Mouse (Mus musculus) embryonic facial prominence, embryonic 15.5 days (tissue): ENCODE data around the gene Slc34a3. TPM values are rescaled to one million over a fixed set of nuclear protein-coding genes. Genes with fewer than 3 reads are reported as not detected.

Experiments
- ATAC-seq: fragments of 200-750 bp; cut with Nextera tagmentation; 2 replicates; pipeline ENCODE4 v1.8.0; 2017; ENCODE audit warnings: low read depth, moderate TSS enrichment; ENCODE audit not compliant: insufficient number of reproducible peaks, low FRiP score, low TSS enrichment
- H3K27ac ChIP-seq: fragments of 300-500 bp; sonication (generic); replicated peaks from 2 replicates; pipeline ENCODE4 v1.5.1; 2015; ENCODE audit warnings: mild to moderate bottlenecking, inconsistent platforms
- H3K27me3 ChIP-seq: fragments of 300-500 bp; sonication (generic); 2 replicates; pipeline ENCODE4 v1.6.1; 2015; ENCODE audit warnings: inconsistent platforms
- H3K36me3 ChIP-seq: fragments of 300-500 bp; sonication (generic); 2 replicates; pipeline ENCODE4 v1.6.1; 2015; ENCODE audit warnings: mild to moderate bottlenecking, inconsistent platforms
- H3K4me1 ChIP-seq: fragments of 300-500 bp; sonication (generic); 2 replicates; pipeline ENCODE4 v1.6.1; 2015; ENCODE audit warnings: inconsistent platforms
- H3K4me2 ChIP-seq: fragments of 300-500 bp; sonication (generic); replicated peaks from 2 replicates; pipeline ENCODE4 v1.6.1; 2015; ENCODE audit warnings: mild to moderate bottlenecking, inconsistent platforms
- H3K4me3 ChIP-seq: fragments of 300-500 bp; sonication (generic); replicated peaks from 2 replicates; pipeline ENCODE4 v1.5.1; 2015; ENCODE audit warnings: mild to moderate bottlenecking, inconsistent platforms
- H3K9ac ChIP-seq: fragments of 300-500 bp; sonication (generic); 2 replicates; pipeline ENCODE4 v1.6.1; 2015; ENCODE audit warnings: inconsistent platforms
- H3K9me3 ChIP-seq: fragments of 300-500 bp; sonication (generic); replicated peaks from 2 replicates; pipeline ENCODE4 v1.6.1; 2016; ENCODE audit warnings: inconsistent platforms
- WGBS: fragments of 180-500 bp; shearing (Covaris S2); methylation state at CpG from one replicate; pipeline ENCODE4 v1.1.7; 2015; 5-methylcytosine and 5-hydroxymethylcytosine counted together
- polyA plus RNA-seq: library from polyadenylated mRNA; unstranded; fragments of >200 nt; fragmentation: Nextera tagmentation; extraction: Ambion mirVana; gene quantifications from 2 replicates; pipeline ENCODE4 v1.2.1, GENCODE M21; 2015

The Slc34a3 gene
- polyA plus RNA-seq, 1 experiment from 2014 or later, result not detected

DNA sequence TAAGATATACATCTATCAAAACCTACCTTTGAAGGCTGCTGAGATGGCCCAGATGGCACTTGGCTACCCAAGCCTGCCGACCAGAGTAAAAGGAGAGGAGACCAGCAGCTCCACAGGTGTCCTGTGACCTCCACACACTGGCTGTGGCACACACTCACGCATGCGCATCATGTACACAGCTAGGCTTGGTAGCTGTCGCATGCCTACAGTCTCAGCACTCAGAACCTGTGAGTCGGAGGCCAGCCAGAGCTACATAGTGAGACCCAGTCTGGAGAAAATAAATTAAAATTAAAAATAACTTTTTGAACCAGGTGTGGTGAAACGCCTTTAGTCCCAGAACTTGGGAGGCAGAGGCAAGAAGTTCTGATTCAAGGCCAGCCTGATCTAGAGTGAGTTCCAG, 46.3 kb downstream of the Slc34a3 start:
- WGBS, result 81% methylated on average over 6 of the region's 6 CpGs
- no peak overlapping the region for H3K4me3 ChIP-seq
- no peak for ATAC-seq
- H3K4me1 ChIP-seq, result peaks cover 14% of the 10 kb centered on the region
- H3K4me2 ChIP-seq, result no peak overlapping the region
- no peak overlapping the region for H3K9ac ChIP-seq
- no peak overlapping the region for H3K27ac ChIP-seq
- peaks cover 24% of the 10 kb centered on the region for H3K27me3 ChIP-seq
- H3K36me3 ChIP-seq, result no peaks in the 10 kb centered on the region
- H3K9me3 ChIP-seq, result no peaks in the 10 kb centered on the region

DNA sequence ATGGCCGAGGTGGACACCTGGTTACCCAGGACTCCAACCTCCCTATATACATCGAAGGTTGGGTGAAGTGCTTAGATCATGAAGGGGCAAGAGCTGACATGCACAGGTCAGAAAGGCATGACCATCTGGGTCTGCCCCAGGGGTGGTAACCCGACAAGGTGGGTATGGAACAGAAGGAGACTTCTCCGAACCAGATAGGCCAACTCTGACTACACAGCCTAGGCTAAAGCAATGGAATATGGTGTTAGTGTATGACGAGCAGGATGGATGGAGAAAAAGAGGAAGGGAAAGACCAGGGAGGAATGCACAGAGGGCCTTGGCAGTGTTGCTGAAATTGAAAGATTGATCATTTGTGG, 47.6 kb downstream of the Slc34a3 start:
- 25% methylated on average over 5 of the region's 5 CpGs for WGBS
- Histone ChIP-seq H3K9me3 (no peaks in the 10 kb centered on the region), H3K9ac (no peak overlapping the region), H3K27ac (no peak overlapping the region), H3K4me3 (peak overlapping the region; percentile 53), H3K27me3 (peaks cover 34% of the 10 kb centered on the region), H3K4me1 (peaks cover 17% of the 10 kb centered on the region), H3K4me2 (peak overlapping the region; percentile 95), H3K36me3 (no peaks in the 10 kb centered on the region)
- no peak; the same call in 1 of the 2 replicates for ATAC-seq

DNA sequence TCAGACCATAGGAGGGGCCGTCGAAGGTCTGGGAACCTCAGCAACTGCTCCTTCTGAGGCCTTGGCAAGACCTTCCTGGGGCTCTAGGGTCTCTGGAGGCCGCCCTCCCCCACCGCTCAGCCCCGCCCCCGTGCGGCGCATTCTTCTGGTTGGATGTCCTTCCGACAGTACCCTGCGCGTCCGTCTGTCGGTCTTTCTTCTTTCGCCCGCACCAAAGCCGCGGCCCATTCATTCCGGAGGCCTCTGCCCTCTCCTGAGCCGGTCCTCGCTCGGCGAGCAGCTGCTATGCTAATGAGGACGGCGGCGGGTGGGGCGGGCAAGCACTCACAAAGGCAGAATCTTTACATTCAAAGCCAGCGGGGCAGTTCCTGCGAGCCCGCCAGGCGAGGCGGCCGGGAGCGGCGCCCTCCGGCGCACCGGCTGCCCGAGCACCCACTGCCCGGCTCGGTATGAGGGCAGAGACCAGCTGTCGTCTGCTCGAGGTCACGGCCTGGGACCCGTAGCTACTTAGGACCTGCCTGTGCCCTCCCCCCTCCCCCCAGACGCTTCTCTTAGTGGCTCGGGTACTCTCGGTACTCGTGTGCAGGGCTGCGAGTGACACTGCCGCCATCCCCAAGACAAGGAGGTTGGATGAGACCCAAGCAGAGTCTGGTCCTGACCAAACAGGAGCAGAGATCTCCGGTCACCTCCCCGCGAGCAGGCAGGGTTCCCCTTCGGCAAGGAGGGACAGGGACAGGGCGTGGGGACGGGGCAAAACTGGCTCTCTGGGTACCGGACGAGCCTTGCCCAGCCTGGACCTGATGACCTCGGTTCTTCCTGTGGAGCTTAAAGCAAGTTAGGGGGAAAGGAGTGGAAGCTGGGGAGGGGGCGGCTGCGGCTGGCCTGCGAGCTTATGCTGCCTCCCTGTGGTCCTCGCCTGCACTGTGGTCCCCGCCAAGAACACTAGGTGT, 48.3 kb downstream of the Slc34a3 start:
- H3K4me1 ChIP-seq, result peaks cover 24% of the 10 kb centered on the region
- H3K9ac ChIP-seq, result peak overlapping the region; percentile 50
- 1% methylated on average over 63 of the region's 64 CpGs for WGBS
- peak overlapping the region; percentile 53 for H3K4me3 ChIP-seq
- H3K4me2 ChIP-seq, result peak overlapping the region; percentile 95
- no peaks in the 10 kb centered on the region for H3K36me3 ChIP-seq
- peaks cover 41% of the 10 kb centered on the region for H3K27me3 ChIP-seq
- ATAC-seq, result peak; percentile 61
- H3K9me3 ChIP-seq, result no peaks in the 10 kb centered on the region
- H3K27ac ChIP-seq, result peak overlapping the region; percentile 66

DNA sequence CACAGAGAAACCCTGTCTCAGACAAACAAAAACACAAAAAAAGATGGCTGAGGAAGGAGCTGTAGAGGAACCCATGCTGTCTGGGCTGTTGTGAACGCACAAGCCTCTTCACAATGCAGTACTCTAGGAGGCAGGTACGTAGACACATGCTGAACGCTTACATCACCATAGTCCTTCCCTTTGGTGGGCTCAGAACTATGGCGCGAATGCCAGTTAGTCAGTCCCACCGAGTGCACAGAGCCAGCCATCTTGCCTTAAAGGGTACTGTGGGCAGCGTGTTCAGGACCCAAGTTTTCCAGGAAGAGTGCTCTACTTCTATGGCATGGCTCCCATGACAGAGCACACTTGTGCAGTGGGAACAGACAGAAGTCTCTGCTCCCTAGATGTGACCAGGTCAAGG, 49.7 kb downstream of the Slc34a3 start:
- no peak for ATAC-seq
- Histone ChIP-seq H3K9ac (no peak overlapping the region), H3K27ac (no peak overlapping the region), H3K36me3 (no peaks in the 10 kb centered on the region), H3K4me3 (no peak overlapping the region), H3K27me3 (peaks cover 55% of the 10 kb centered on the region), H3K4me2 (no peak overlapping the region), H3K4me1 (peaks cover 38% of the 10 kb centered on the region), H3K9me3 (no peaks in the 10 kb centered on the region)
- WGBS, result 91% methylated on average over 7 of the region's 7 CpGs

DNA sequence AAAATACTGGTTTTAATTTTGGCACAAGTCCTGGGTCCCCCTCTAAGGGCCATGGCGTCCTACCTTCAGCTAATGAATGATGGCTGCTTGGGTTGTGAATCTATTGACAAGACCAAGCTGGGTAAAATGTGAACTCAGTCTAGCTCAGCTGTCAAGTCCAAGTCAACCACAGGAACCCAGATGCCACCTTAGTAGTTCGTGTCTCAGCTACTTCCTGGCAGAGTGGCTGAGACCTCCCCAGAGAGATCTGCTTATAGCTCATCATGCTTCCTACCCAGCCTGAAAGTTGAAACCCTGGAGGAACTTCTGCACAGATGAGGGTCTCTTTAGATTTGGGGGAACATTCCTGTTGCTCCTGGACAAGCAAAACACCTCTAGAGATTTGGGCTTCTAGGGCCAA, 50.8 kb downstream of the Slc34a3 start:
- Histone ChIP-seq H3K27ac (no peak overlapping the region), H3K4me2 (peak overlapping the region; percentile 42), H3K36me3 (no peaks in the 10 kb centered on the region), H3K27me3 (peaks cover 67% of the 10 kb centered on the region), H3K9ac (no peak overlapping the region), H3K9me3 (no peaks in the 10 kb centered on the region), H3K4me3 (peak overlapping the region; percentile 56; the same call in 1 of the 2 replicates), H3K4me1 (peaks cover 45% of the 10 kb centered on the region)
- ATAC-seq, result no peak
- 66% methylated on average over 2 of the region's 2 CpGs for WGBS

DNA sequence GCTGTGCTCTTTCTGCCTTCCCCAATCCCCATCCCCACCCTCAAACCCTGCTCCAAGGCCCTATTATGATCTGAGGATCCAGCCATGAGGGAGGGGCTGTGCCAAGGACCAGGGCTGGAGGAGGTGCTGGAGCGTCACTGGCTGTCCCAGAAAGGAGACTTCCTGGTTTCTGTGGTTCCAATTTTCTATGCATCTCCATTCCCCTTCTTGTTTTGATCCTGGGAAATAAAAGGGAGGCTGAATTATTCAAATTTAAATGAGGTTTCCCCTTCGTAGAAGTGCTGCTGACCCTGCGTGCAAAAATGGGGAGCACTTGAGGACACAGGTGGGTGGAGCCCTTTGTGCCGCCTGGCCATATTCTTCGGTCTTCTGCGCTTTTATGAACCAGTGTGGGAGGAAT, 51.5 kb downstream of the Slc34a3 start:
- Histone ChIP-seq H3K27ac (no peak overlapping the region), H3K9me3 (no peaks in the 10 kb centered on the region), H3K9ac (no peak overlapping the region), H3K36me3 (no peaks in the 10 kb centered on the region), H3K4me3 (peak overlapping the region; percentile 56), H3K4me1 (peaks cover 52% of the 10 kb centered on the region), H3K27me3 (peaks cover 73% of the 10 kb centered on the region), H3K4me2 (peak overlapping the region; percentile 42)
- 15% methylated on average over 6 of the region's 6 CpGs for WGBS
- no peak for ATAC-seq

DNA sequence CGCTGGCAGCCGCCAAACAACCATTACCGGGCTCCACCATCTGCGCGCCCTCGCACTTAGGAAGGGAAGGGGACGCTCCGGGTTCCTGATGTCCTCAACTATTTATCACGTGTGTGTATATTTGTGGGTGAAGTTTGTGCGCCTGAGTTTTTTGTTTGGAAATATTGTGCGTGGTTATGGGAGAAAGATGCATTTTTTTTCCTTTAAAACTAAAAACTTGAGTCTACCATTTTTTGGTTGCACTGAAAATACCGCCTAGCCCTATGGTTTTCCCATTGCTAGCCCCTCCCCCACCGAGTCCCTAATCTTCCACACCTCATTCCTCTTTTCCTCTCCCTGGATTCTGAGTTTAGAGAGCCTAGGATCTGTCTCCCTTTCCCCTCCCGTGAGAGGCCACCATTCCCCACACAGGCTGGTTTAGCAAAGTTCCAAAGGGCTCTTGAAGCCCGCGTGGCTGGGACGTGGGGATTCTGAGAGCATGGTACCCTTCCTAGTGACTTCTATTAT, 52.2 kb downstream of the Slc34a3 start:
- H3K36me3 ChIP-seq, result no peaks in the 10 kb centered on the region
- WGBS, result 2% methylated on average over 17 of the region's 17 CpGs
- no peak for ATAC-seq
- H3K9me3 ChIP-seq, result no peaks in the 10 kb centered on the region
- peaks cover 81% of the 10 kb centered on the region for H3K27me3 ChIP-seq
- peak overlapping the region; percentile 56 for H3K4me3 ChIP-seq
- H3K4me1 ChIP-seq, result peaks cover 59% of the 10 kb centered on the region
- peak overlapping the region; percentile 88 for H3K27ac ChIP-seq
- H3K9ac ChIP-seq, result 0 out of 2 replicates have a peak overlapping the region, but pooled peaks have one; percentile 49
- H3K4me2 ChIP-seq, result peak overlapping the region; percentile 84

DNA sequence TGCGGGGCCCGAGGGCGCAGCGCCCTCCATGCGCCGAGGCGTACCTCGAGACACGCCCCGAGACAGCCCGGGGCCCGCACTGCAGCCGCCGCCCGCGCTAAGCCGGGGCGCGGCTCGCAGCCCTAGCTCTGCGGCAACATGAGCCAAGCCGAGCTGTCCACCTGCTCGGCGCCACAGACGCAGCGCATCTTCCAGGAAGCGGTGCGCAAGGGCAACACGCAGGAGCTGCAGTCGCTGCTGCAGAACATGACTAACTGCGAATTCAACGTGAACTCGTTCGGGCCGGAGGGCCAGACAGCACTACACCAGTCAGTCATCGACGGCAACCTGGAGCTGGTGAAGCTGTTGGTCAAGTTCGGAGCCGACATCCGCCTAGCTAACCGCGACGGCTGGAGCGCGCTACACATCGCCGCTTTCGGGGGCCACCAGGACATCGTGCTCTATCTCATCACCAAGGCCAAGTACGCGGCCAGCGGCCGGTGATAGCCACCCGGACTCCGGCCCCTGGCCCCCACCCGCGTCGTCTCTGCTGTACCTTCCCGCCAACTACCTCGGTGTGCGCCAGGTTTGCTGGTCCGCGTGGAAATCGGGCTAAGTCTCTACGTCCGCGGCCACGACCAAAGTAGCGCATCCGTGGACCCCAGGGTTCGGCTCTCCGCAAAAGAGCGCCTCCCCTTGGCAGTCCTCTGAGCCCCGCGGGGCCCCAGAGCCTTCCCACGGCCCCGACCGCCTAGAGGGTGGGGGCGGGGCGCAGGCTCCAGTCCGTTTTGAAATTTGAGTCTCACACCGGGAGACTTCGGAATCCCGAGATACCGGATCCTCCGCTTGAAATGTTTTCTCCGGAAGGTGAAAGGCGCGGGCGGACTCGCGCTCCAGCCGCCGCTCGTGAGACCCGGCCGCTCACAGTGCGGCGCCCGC, 52.9 kb downstream of the Slc34a3 start:
- H3K4me2 ChIP-seq, result peak overlapping the region; percentile 84
- whole genome bisulfite sequencing, result under 1% methylated on average over 100 of the region's 100 CpGs
- H3K27me3 ChIP-seq, result peaks cover 85% of the 10 kb centered on the region
- ATAC-seq, result peak; percentile 27
- H3K9me3 ChIP-seq, result no peaks in the 10 kb centered on the region
- H3K27ac ChIP-seq, result peak overlapping the region; percentile 88
- H3K9ac ChIP-seq, result peak overlapping the region; percentile 49
- peak overlapping the region; percentile 56 for H3K4me3 ChIP-seq
- no peaks in the 10 kb centered on the region for H3K36me3 ChIP-seq
- H3K4me1 ChIP-seq, result peaks cover 64% of the 10 kb centered on the region

DNA sequence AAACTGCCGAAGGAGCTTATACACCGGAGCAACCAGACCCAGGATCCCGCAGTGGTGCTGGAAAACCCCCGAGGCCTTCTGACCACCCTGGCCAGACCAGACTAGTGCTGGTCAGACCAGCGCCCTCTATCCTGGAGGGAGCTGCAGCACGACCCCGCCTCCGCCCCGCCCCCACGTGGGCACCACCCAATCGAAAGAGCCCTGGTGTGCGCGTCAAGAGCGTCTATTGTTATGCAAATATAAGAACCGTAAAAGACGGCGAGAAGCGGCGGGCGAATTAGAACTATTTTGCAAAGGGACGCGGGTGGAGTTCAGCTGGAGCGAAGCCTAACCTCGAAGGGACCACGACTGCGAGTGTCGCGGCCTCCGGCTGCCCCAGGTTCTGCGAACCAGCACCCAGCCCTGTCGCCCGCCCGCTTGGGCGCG, 53.7 kb downstream of the Slc34a3 start, which contains the start of gene Nrarp:
Gene Nrarp, plus strand, starts transcription at position 281 of the 426 bp plus-strand sequence.
- no peaks in the 10 kb centered on the region for H3K9me3 ChIP-seq
- H3K27ac ChIP-seq, result peak within 1 kb of the TSS; percentile 88
- peaks cover 90% of the 10 kb centered on the region for H3K27me3 ChIP-seq
- peak within 1 kb of the TSS; percentile 49 for H3K9ac ChIP-seq
- WGBS, result under 1% methylated on average over 35 of the region's 35 CpGs
- peak within 1 kb of the TSS; percentile 84 for H3K4me2 ChIP-seq
- H3K4me3 ChIP-seq, result peak within 1 kb of the TSS; percentile 56
- H3K36me3 ChIP-seq, result no peaks in the 10 kb centered on the region
- H3K4me1 ChIP-seq, result peaks cover 64% of the 10 kb centered on the region
- ATAC-seq, result peak; percentile 81

DNA sequence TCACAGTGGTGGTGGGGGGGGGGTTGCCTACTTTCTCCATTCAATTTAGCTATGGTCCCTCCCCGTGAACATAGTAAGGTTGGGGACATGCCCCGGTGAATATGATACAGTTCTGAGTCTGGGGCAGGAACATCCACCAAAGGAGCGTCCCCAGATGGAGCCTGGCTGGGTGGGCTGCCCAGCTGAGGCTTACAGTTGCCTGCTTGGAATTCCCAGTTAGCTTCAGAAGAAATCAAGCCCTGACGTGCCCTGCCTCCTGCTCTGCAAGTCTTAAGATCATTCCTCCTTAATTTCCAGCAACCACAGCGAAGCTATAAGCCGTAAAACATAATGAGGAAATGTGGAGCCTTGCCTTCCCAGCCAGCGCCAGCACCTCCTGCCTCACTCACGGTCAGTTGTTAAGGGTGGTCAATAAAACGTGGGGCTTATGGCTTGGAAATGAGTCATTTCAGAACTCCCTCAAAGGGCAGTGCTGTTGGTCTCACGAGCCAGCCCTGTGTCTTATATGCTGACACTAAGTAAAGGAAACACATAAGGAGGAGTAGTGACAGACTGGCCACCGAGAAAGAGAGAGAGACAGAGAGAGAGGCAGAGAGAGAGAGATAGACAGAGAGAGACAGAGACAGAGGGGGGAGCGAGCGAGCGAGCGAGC, 54.5 kb downstream of the Slc34a3 start:
- no peak overlapping the region for H3K9ac ChIP-seq
- peak overlapping the region; percentile 84 for H3K4me2 ChIP-seq
- WGBS, result 33% methylated on average over 15 of the region's 15 CpGs
- H3K27me3 ChIP-seq, result peaks cover 83% of the 10 kb centered on the region
- H3K4me3 ChIP-seq, result peak overlapping the region; percentile 56
- H3K36me3 ChIP-seq, result no peaks in the 10 kb centered on the region
- H3K9me3 ChIP-seq, result no peaks in the 10 kb centered on the region
- peaks cover 59% of the 10 kb centered on the region for H3K4me1 ChIP-seq
- peak overlapping the region; percentile 88 for H3K27ac ChIP-seq
- no peak for ATAC-seq
